Mouse (Mus musculus): Measurements from ENCODE around the gene Sema5b. TPM values are rescaled to one million over a fixed set of nuclear protein-coding genes. Genes with fewer than 3 reads are reported as not detected.

The Sema5b gene
- polyA plus RNA-seq, 1 experiment from 2014 or later = 0.92 TPM

DNA sequence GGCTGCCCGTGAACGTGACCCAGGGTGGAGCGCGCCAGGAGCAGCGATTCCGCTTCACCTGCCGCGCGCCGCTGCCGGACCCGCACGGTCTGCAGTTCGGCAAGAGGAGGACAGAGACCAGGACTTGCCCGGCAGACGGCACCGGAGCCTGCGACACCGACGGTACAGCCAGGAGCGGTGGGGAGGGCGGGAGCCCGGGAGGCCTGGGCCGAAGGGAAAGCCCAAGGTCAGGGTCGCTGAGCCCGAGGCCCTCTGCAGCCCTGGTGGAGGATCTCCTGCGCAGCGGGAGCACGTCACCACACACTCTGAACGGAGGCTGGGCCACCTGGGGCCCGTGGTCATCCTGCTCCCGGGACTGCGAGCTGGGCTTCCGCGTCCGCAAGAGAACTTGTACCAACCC lies 119.3 kb downstream of the Sema5b start:
- H3K27ac ChIP-seq (ENCODE audit: low read length) = no peak overlapping the region
- ATAC-seq = no peak
- H3K36me3 ChIP-seq (ENCODE audit: insufficient read depth, low read length) = no peaks in the 10 kb centered on the region
- TF ChIP-seq EP300 (IDR thresholded peaks at IDR 0.05) = no peak
- TF ChIP-seq CTCF (IDR thresholded peaks at IDR 0.05) = no peak
- peak overlapping the region; percentile 28 for H3K4me3 ChIP-seq (ENCODE audit: low read depth, low read length)
- no peaks in the 10 kb centered on the region for H3K4me1 ChIP-seq (ENCODE audit: insufficient read depth, low read depth, low read length)
- no peak for DNase-seq (ENCODE audit: low spot score)
- 9% methylated on average over 36 of the region's 36 CpGs for WGBS
- no peaks in the 10 kb centered on the region for H3K9me3 ChIP-seq (ENCODE audit: low read length)
- H3K27me3 ChIP-seq (replicated peaks; ENCODE audit: insufficient read depth, low read length) = peaks cover 12% of the 10 kb centered on the region
- H3K9ac ChIP-seq (replicated peaks; ENCODE audit: low read depth) = no peak overlapping the region
- peak overlapping the region; percentile 60 for H3K4me2 ChIP-seq (replicated peaks; ENCODE audit: low read depth, low read length)

DNA sequence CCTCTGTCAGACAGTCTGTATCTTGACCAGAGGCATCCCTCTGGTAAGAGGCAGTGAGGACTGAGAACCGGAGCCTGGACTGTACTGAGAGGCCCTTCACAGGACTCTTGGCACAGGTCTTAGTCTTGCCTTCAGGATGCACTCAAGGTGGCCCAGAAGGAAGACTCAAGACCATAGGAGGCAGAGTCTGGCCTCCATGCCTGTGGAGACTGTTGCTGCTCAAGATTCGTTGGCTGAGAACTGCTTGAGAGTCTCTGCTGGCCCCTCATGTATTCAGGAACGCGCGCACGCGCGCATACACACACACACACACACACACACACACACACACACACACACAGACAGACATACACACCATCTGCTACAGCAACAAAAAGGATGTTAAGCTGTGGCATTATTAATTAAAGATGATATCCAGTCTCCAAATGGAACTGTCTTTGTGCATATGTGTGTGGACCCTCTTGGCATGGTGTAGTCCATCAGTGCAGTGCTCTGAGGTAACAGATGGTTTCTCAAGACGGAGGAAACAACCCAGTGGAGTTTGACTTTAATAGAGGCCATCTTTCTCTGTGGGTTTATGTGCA lies 123.0 kb downstream of the Sema5b start:
- WGBS = 84% methylated on average over 9 of the region's 9 CpGs
- no peak overlapping the region for H3K9ac ChIP-seq (replicated peaks; ENCODE audit: low read depth)
- H3K9me3 ChIP-seq (ENCODE audit: low read length) = no peaks in the 10 kb centered on the region
- H3K4me3 ChIP-seq (ENCODE audit: low read depth, low read length) = no peak overlapping the region
- no peak for TF ChIP-seq CTCF (IDR thresholded peaks at IDR 0.05)
- no peak for TF ChIP-seq EP300 (IDR thresholded peaks at IDR 0.05)
- no peak overlapping the region for H3K27ac ChIP-seq (ENCODE audit: low read length)
- DNase-seq (ENCODE audit: low spot score) (no peak), ATAC-seq (no peak)
- H3K4me1 ChIP-seq (ENCODE audit: insufficient read depth, low read depth, low read length) = no peaks in the 10 kb centered on the region
- H3K36me3 ChIP-seq (ENCODE audit: insufficient read depth, low read length) = no peaks in the 10 kb centered on the region
- peaks cover 11% of the 10 kb centered on the region for H3K27me3 ChIP-seq (replicated peaks; ENCODE audit: insufficient read depth, low read length)
- no peak overlapping the region for H3K4me2 ChIP-seq (replicated peaks; ENCODE audit: low read depth, low read length)

DNA sequence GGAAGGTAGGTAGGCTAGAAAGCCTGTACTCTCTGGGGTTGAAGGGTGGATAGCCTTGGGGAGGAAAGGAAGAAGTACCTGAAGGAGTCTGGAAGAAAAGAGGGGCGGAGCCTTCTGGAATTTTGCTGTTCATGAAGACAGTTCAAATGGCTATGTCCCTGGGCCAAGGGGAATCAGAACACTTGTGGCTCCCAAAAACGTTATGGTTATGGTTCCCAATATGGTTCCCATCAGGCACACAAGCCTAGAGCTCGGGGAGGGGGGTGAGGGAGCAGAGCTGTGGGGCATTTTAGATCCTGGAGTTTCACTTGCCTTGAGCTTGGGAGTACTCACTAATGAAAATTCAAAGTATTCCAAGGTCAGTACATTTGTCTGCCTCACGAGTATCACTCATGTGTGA lies 123.9 kb downstream of the Sema5b start:
- Histone ChIP-seq H3K4me2 (replicated peaks; ENCODE audit: low read depth, low read length) (no peak overlapping the region), H3K4me3 (ENCODE audit: low read depth, low read length) (no peak overlapping the region), H3K9me3 (ENCODE audit: low read length) (no peaks in the 10 kb centered on the region), H3K27me3 (replicated peaks; ENCODE audit: insufficient read depth, low read length) (peaks cover 2% of the 10 kb centered on the region; the same call in 1 of the 2 replicates), H3K36me3 (ENCODE audit: insufficient read depth, low read length) (no peaks in the 10 kb centered on the region), H3K4me1 (ENCODE audit: insufficient read depth, low read depth, low read length) (no peaks in the 10 kb centered on the region), H3K9ac (replicated peaks; ENCODE audit: low read depth) (no peak overlapping the region), H3K27ac (ENCODE audit: low read length) (no peak overlapping the region)
- no peak for ATAC-seq
- WGBS = 69% methylated on average over 4 of the region's 4 CpGs
- no peak for DNase-seq (ENCODE audit: low spot score)
- TF ChIP-seq CTCF (IDR thresholded peaks at IDR 0.05) = no peak
- TF ChIP-seq EP300 (IDR thresholded peaks at IDR 0.05) = no peak

DNA sequence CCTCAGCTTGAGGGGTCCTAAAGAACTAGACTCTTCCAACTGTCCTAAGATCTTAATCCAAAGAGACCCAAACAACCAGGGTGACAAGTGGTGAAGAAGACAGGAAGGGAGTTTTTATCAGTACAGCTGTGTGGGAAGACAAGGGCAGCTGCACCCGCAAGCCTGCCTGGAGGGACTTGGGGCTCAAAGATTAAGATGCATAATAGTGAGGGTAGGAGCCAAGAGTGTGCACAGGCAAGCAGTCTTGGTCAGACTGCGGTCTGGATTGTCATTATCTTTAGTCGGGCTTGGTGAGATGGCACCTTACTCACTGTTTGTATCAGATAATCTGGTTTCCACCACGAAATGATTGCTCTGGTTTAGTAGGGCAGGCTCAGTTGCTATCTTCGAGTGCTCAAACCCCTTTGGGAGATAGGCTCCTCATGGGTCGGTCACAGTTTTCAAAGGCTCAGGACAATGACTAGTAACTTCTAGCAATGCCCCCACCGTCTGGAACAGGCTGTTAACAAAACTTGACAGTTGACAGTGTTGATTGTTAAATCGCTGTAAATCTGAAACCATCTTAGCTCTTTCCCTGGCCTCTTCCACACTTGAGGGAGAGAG lies 136.7 kb downstream of the Sema5b start:
- Histone ChIP-seq H3K27ac (ENCODE audit: low read length) (no peak overlapping the region), H3K4me1 (ENCODE audit: insufficient read depth, low read depth, low read length) (no peaks in the 10 kb centered on the region), H3K9me3 (ENCODE audit: low read length) (no peaks in the 10 kb centered on the region), H3K4me3 (ENCODE audit: low read depth, low read length) (no peak overlapping the region), H3K27me3 (replicated peaks; ENCODE audit: insufficient read depth, low read length) (no peaks in the 10 kb centered on the region), H3K36me3 (ENCODE audit: insufficient read depth, low read length) (no peaks in the 10 kb centered on the region), H3K9ac (replicated peaks; ENCODE audit: low read depth) (no peak overlapping the region), H3K4me2 (replicated peaks; ENCODE audit: low read depth, low read length) (no peak overlapping the region)
- TF ChIP-seq CTCF (IDR thresholded peaks at IDR 0.05) (no peak), EP300 (IDR thresholded peaks at IDR 0.05) (no peak)
- ATAC-seq (no peak), DNase-seq (ENCODE audit: low spot score) (no peak)
- WGBS = 58% methylated on average over 8 of the region's 8 CpGs

DNA sequence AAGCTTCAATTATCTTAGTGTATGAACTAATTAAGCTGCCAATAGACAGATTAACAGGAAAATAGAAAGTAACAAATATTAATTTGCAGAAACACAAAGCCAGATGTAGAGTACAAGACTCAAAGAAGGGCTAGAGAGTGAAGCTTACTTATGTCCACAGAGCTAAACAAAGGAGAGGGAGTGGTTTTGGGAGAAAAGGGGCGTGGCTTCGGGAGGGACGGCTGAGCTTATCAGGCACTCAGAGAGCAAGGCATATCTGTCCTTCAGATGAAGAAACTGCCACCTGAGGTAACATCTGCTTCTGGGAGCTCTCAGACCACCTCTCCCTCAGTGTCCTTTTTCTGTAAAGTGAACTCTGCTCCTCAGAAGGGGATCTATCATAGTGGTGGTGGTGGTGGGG lies 137.5 kb downstream of the Sema5b start:
- 22% methylated on average over 3 of the region's 3 CpGs for WGBS
- Histone ChIP-seq H3K27ac (ENCODE audit: low read length) (no peak overlapping the region), H3K4me1 (ENCODE audit: insufficient read depth, low read depth, low read length) (no peaks in the 10 kb centered on the region), H3K4me2 (replicated peaks; ENCODE audit: low read depth, low read length) (no peak overlapping the region), H3K4me3 (ENCODE audit: low read depth, low read length) (no peak overlapping the region), H3K36me3 (ENCODE audit: insufficient read depth, low read length) (no peaks in the 10 kb centered on the region), H3K27me3 (replicated peaks; ENCODE audit: insufficient read depth, low read length) (no peaks in the 10 kb centered on the region), H3K9me3 (ENCODE audit: low read length) (no peaks in the 10 kb centered on the region), H3K9ac (replicated peaks; ENCODE audit: low read depth) (no peak overlapping the region)
- ATAC-seq (no peak), DNase-seq (ENCODE audit: low spot score) (no peak)
- no peak for TF ChIP-seq EP300 (IDR thresholded peaks at IDR 0.05)
- TF ChIP-seq CTCF (IDR thresholded peaks at IDR 0.05) = no peak

DNA sequence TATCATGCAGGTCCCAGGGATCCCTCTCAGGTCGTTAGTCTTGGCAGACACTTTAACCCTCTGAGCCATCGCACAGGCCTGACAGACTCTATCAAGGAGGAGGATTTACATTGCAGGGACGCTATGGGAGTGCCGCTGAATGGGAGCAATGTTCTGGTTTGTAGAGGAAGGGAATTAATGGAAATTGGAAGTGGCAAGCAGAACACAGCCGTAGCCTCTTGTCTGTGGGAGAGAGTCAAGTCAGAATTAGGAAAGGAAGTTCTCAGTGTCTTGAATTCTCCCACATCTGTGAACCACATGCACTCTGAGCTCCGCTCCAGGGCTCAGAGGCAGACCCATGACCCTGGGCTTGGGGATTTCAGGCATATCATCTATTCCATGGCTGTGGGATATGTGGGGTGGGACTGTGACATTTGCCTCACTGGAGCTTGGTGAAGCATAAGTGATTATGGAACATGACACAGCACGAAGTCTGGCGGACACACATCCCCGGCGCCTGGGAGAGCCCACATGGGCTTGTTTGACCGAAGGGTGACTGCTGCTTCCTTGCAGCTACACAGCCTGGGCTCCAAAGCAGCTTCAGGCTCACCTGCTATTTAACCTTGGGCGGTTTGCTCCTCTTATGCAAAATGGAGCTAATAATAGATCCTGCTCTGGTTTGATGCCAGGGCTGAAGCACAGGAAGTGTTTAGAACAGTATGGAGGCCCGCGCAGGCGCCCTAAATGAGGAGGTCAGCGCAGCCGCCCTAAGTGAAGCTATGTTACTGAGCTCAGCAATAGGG lies 140.6 kb downstream of the Sema5b start:
- H3K27me3 ChIP-seq (replicated peaks; ENCODE audit: insufficient read depth, low read length) = no peaks in the 10 kb centered on the region
- DNase-seq (ENCODE audit: low spot score) (no peak), ATAC-seq (no peak)
- no peaks in the 10 kb centered on the region for H3K9me3 ChIP-seq (ENCODE audit: low read length)
- WGBS = 65% methylated on average over 17 of the region's 17 CpGs
- no peak overlapping the region for H3K4me2 ChIP-seq (replicated peaks; ENCODE audit: low read depth, low read length)
- H3K27ac ChIP-seq (ENCODE audit: low read length) = no peak overlapping the region
- no peaks in the 10 kb centered on the region for H3K36me3 ChIP-seq (ENCODE audit: insufficient read depth, low read length)
- H3K4me3 ChIP-seq (ENCODE audit: low read depth, low read length) = no peak overlapping the region
- no peak for TF ChIP-seq EP300 (IDR thresholded peaks at IDR 0.05)
- TF ChIP-seq CTCF (IDR thresholded peaks at IDR 0.05) = no peak
- H3K4me1 ChIP-seq (ENCODE audit: insufficient read depth, low read depth, low read length) = no peaks in the 10 kb centered on the region
- H3K9ac ChIP-seq (replicated peaks; ENCODE audit: low read depth) = no peak overlapping the region
